Mouse (Mus musculus) cerebellum, adult 2 months (tissue): Measurements from ENCODE around the gene Meis1.

ENCODE experiments used
- CTCF ChIP-seq: fragments of 200-500 bp; IDR thresholded peaks from 2 replicates; pipeline ENCODE4 v1.5.1; 2011; ENCODE audit warnings: low read depth, mild to moderate bottlenecking, control low read depth, low read length, moderate library complexity, borderline replicate concordance; ENCODE audit not compliant: insufficient read depth
- POLR2A ChIP-seq: fragments of 200-500 bp; IDR thresholded peaks from 2 replicates; pipeline ENCODE4 v1.6.1; 2011; ENCODE audit warnings: low read length, control low read depth, borderline replicate concordance; ENCODE audit not compliant: insufficient read depth

- no peak for TF ChIP-seq POLR2A
- TF ChIP-seq CTCF = no peak
Measured at GRCm38 (mm10) chr11:18959465-18959864, 59.3 kb downstream of the Meis1 start.
